Mouse (Mus musculus) liver, embryonic 14.5 days (tissue): ENCODE data around the gene Cacna1c. TPM values are rescaled to one million over a fixed set of nuclear protein-coding genes. Genes with fewer than 3 reads are reported as not detected.

Source experiments
- ATAC-seq: fragments of 200-750 bp; cut with Nextera tagmentation; 2 replicates; pipeline ENCODE4 v1.8.0; 2017; ENCODE audit warnings: moderate number of reproducible peaks, mild to moderate bottlenecking, moderate library complexity; ENCODE audit not compliant: insufficient read depth
- DNase-seq, 3 experiments: peaks; one replicate each; pipeline ENCODE4 v3.0.0-alpha.2; 2012 to 2013; ENCODE audit warnings: low read depth in 3 of 3, low spot score in 3 of 3
- H3K27ac ChIP-seq: fragments of 300-500 bp; sonication (generic); 2 replicates; pipeline ENCODE4 v1.5.1; 2014; ENCODE audit warnings: moderate library complexity, mild to moderate bottlenecking, control low read depth, inconsistent platforms
- H3K27me3 ChIP-seq: fragments of 300-500 bp; sonication (generic); 2 replicates; pipeline ENCODE4 v1.6.1; 2014; ENCODE audit warnings: mild to moderate bottlenecking, low read length, moderate library complexity; ENCODE audit not compliant: control insufficient read depth, insufficient read depth
- H3K36me3 ChIP-seq: fragments of 300-500 bp; sonication (generic); replicated peaks from 2 replicates; pipeline ENCODE4 v1.6.1; 2014; ENCODE audit warnings: low read depth; ENCODE audit not compliant: control insufficient read depth, insufficient read depth
- H3K4me1 ChIP-seq, 2 experiments: fragments of 200-500 bp in 1 of 2; fragments of 300-500 bp in 1 of 2; sonication (generic) in 1 of 2; replicated peaks; 2 replicates each; pipeline ENCODE4 v1.6.1; 2012 to 2014; ENCODE audit warnings: antibody characterized with exemption in 1 of 2, inconsistent platforms in 1 of 2, low read length in 1 of 2; ENCODE audit not compliant: control insufficient read depth in 2 of 2, insufficient read depth in 2 of 2
- H3K4me2 ChIP-seq: fragments of 300-500 bp; sonication (generic); 2 replicates; pipeline ENCODE4 v1.6.1; 2014; ENCODE audit warnings: low read depth, mild to moderate bottlenecking, control low read depth, moderate library complexity
- H3K4me3 ChIP-seq, 2 experiments: fragments of 200-500 bp in 1 of 2; fragments of 300-500 bp in 1 of 2; sonication (generic) in 1 of 2; 2 replicates each; pipeline ENCODE4 v1.5.1; 2012 to 2014; ENCODE audit warnings: low read depth in 2 of 2, low read length in 2 of 2, mild to moderate bottlenecking in 2 of 2, control low read depth in 1 of 2, inconsistent platforms in 1 of 2, moderate library complexity in 1 of 2; ENCODE audit not compliant: insufficient read depth in 1 of 2
- H3K9ac ChIP-seq: fragments of 300-500 bp; sonication (generic); replicated peaks from 2 replicates; pipeline ENCODE4 v1.6.1; 2014; ENCODE audit warnings: mild to moderate bottlenecking, control low read depth, moderate library complexity
- H3K9me3 ChIP-seq: fragments of 300-500 bp; sonication (generic); 2 replicates; pipeline ENCODE4 v1.6.1; 2016; ENCODE audit warnings: low read length, mixed read lengths; ENCODE audit not compliant: control insufficient read depth
- CTCF ChIP-seq: IDR thresholded peaks from 2 replicates; pipeline ENCODE4 v1.5.1; 2016; ENCODE audit warnings: antibody characterized with exemption, low read depth, control low read depth
- EP300 ChIP-seq: IDR thresholded peaks from 2 replicates; pipeline ENCODE4 v1.6.1; 2016; ENCODE audit warnings: antibody characterized with exemption, low read depth
- WGBS: fragments of 180-500 bp; shearing (Covaris S2); extraction: QIAGEN DNeasy Blood & Tissue Kit; methylation state at CpG from one replicate; pipeline ENCODE4 v1.1.7; 2014; ENCODE audit not compliant: insufficient replicate concordance; 5-methylcytosine and 5-hydroxymethylcytosine counted together
- polyA plus RNA-seq, 2 experiments: library from polyadenylated mRNA; depleted of rRNA in 1 of 2; stranded (reverse) in 1 of 2; unstranded in 1 of 2; fragments of >200 nt; fragmentation: Nextera tagmentation in 1 of 2; extraction: Ambion mirVana in 1 of 2; gene quantifications; 2 replicates each; pipeline versions ENCODE4 v1.2.1 to v1.2.3; 2012 to 2014

Gene Cacna1c
- polyA plus RNA-seq, 2 experiments, result 0.20 to 0.32 TPM

DNA sequence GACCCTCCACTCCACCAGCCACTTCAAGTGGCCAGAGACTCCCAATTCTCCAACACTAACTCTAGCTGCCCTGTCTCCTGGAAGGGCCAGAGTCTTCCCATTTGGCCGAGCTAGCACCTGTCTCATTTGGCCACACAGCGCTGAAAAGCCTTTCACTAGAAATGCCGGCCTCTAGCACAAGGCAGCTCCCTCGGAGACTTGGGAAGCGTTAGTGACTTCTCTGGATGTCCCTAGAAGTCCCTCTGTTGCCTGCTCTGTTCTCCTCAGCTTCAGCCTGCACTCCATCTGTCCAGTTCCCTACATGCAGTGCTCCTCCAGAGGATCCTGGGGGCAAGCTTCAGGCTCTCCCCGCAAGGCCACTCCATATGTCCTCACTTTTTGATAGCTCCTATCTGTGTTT lies 101.1 kb downstream of the Cacna1c start:
- Histone ChIP-seq H3K36me3 (no peaks in the 10 kb centered on the region), H3K27me3 (no peaks in the 10 kb centered on the region), H3K4me1 (no peaks in the 10 kb centered on the region), H3K9ac (no peak overlapping the region), H3K27ac (no peak overlapping the region), H3K4me3 (no peak overlapping the region), H3K9me3 (no peaks in the 10 kb centered on the region), H3K4me2 (no peak overlapping the region)
- WGBS, result 59% methylated on average over 6 of the region's 6 CpGs
- DNase-seq (no peak), ATAC-seq (no peak)
- TF ChIP-seq CTCF (no peak), EP300 (no peak)

DNA sequence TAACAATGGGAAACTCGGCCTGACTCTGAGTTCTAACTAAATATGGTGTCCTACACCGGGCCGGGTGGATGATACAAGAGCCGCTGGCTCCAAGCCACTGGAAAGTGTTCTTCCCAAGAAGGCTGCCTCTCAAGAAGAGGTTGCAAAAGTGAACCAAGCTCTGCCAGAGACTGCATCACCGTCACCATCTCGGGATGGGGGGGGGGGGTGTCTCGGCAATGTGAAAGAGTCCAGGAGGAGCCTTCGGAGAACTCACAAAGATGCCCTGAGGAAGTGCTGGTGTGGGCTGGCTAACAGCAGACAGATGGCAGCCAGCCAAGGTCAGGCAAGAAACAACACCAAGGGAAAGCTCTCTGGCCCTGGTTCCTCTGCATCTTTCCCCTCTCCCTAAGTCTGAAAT lies 107.0 kb downstream of the Cacna1c start:
- Histone ChIP-seq H3K27ac (no peak overlapping the region), H3K27me3 (no peaks in the 10 kb centered on the region), H3K36me3 (no peaks in the 10 kb centered on the region), H3K9me3 (no peaks in the 10 kb centered on the region), H3K4me2 (no peak overlapping the region), H3K4me3 (no peak overlapping the region), H3K9ac (no peak overlapping the region), H3K4me1 (no peaks in the 10 kb centered on the region)
- DNase-seq, result no peak
- WGBS, result 71% methylated on average over 8 of the region's 8 CpGs
- TF ChIP-seq EP300 (no peak), CTCF (no peak)
- no peak for ATAC-seq

DNA sequence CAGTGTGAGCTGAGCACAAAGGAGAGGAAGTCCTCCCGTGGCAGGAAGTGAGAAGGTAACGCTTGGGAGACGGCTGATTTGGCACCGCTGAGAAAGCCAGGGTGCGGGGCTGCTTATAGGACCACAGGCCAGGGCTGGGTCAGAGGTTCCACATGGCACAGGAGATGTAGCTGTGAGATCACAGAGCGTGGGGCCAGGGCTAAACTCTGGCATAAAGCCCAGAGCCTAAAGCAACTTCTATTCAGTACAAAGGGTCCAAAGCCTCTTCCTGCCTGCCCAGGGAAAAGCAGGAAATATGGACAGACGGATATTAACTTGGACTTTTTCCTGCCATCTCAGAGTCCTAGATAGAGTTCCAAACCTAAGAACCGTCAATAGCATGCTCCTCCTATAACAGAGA lies 107.8 kb downstream of the Cacna1c start:
- 39% methylated on average over 8 of the region's 8 CpGs for whole genome bisulfite sequencing
- DNase-seq (no peak), ATAC-seq (no peak)
- H3K9ac ChIP-seq, result no peak overlapping the region
- no peaks in the 10 kb centered on the region for H3K9me3 ChIP-seq
- no peak overlapping the region for H3K4me2 ChIP-seq
- TF ChIP-seq EP300 (no peak), CTCF (no peak)
- no peak overlapping the region for H3K27ac ChIP-seq
- no peaks in the 10 kb centered on the region for H3K36me3 ChIP-seq
- no peaks in the 10 kb centered on the region for H3K4me1 ChIP-seq
- H3K27me3 ChIP-seq, result no peaks in the 10 kb centered on the region
- no peak overlapping the region for H3K4me3 ChIP-seq

DNA sequence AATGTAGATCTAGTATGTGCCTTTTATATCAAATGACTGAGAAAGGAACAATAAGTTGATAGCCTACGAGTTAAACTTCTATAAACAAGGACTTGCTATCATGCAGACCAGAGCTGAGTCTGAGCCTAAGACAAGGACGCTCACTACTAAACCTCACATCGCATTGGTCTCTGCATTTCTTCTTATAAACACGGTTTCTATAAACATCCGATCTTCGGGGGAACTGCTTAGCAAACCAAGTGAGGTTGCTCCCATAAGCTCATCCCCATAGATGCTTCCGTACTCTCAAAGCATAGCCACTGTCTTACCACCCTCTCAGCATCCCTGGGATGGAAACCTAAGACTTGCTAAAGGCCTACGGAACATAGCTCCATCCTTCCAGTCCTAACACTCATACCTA lies 108.3 kb downstream of the Cacna1c start:
- TF ChIP-seq CTCF (no peak), EP300 (no peak)
- ATAC-seq, result no peak
- DNase-seq, result no peak
- no peaks in the 10 kb centered on the region for H3K27me3 ChIP-seq
- no peak overlapping the region for H3K9ac ChIP-seq
- H3K4me3 ChIP-seq, result no peak overlapping the region
- no peaks in the 10 kb centered on the region for H3K4me1 ChIP-seq
- no peaks in the 10 kb centered on the region for H3K36me3 ChIP-seq
- H3K9me3 ChIP-seq, result no peaks in the 10 kb centered on the region
- no peak overlapping the region for H3K27ac ChIP-seq
- 63% methylated on average over 8 of the region's 8 CpGs for WGBS
- H3K4me2 ChIP-seq, result no peak overlapping the region

DNA sequence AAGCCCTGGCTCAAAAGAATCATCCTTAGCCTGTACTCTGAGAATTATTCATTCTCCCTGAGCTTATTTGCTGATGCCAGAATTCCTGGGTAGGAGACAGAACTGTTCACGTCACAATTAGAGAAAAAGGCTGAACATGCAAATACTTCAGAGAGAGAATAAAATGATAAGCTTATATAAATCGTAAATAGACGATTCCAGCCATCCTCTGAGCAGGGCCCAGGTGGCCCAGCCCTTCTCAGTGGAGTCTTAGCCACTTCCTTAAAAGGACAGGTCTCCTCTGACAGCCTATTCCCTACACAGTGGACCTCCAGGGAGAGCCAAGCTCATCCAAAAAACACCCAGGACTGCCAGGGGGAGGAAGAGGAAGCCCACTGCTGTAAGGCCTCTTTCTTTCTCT lies 110.4 kb downstream of the Cacna1c start:
- peaks cover 0 to 2% of the 10 kb centered on the region in 2 experiments; a peak in 1 of 4 replicates for H3K4me1 ChIP-seq
- no peaks in the 10 kb centered on the region for H3K9me3 ChIP-seq
- no peak overlapping the region for H3K4me3 ChIP-seq
- no peak for ATAC-seq
- no peak overlapping the region for H3K27ac ChIP-seq
- no peak overlapping the region for H3K9ac ChIP-seq
- no peak overlapping the region for H3K4me2 ChIP-seq
- H3K27me3 ChIP-seq, result no peaks in the 10 kb centered on the region
- TF ChIP-seq EP300, result no peak
- TF ChIP-seq CTCF, result no peak
- 55% methylated on average over 3 of the region's 3 CpGs for WGBS
- DNase-seq, result no peak
- no peaks in the 10 kb centered on the region for H3K36me3 ChIP-seq

DNA sequence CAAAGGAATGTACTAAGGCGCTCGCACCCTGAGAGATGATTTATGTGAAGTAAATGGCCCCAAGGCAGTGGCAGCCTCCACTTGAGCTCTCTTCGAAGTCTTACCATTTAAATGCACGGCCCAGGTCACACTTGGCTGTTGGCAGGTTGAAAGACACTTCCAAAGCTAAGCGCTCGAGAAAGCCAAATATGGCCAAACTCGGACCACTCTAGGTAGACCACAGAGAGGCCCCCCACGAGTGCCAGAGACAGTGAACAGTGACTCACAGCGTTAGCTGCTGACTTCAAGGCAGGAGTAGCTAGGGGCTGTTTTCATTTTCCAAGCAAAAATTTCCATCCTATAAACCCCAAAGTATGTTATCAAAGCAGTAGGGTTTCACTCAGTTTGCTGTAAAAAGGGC lies 111.7 kb downstream of the Cacna1c start:
- Histone ChIP-seq H3K27ac (no peak overlapping the region), H3K4me1 (peaks cover 0 to 2% of the 10 kb centered on the region in 2 experiments; a peak in 1 of 4 replicates), H3K36me3 (no peaks in the 10 kb centered on the region), H3K9ac (no peak overlapping the region), H3K4me2 (no peak overlapping the region), H3K9me3 (no peaks in the 10 kb centered on the region), H3K4me3 (no peak overlapping the region), H3K27me3 (no peaks in the 10 kb centered on the region)
- ATAC-seq (no peak), DNase-seq (no peak)
- no peak for TF ChIP-seq EP300
- TF ChIP-seq CTCF, result no peak
- WGBS, result 54% methylated on average over 9 of the region's 9 CpGs
